Mouse (Mus musculus) heart, adult 8-10 months (tissue): ENCODE results near the gene Rnf216. TPM values are rescaled to one million over a fixed set of nuclear protein-coding genes. Genes with fewer than 3 reads are reported as not detected.

Source experiments
- DNase-seq: peaks from one replicate; pipeline ENCODE4 v3.0.0; 2022; ENCODE audit warnings: low spot score
- total RNA-seq, 4 experiments: library from RNA; stranded (reverse); gene quantifications; 2 replicates each; pipeline ENCODE4 v1.2.4; 2022

Rnf216 gene
- total RNA-seq, 4 experiments from 2014 or later, result 22.2 to 24.3 (median 24.0) TPM

DNA sequence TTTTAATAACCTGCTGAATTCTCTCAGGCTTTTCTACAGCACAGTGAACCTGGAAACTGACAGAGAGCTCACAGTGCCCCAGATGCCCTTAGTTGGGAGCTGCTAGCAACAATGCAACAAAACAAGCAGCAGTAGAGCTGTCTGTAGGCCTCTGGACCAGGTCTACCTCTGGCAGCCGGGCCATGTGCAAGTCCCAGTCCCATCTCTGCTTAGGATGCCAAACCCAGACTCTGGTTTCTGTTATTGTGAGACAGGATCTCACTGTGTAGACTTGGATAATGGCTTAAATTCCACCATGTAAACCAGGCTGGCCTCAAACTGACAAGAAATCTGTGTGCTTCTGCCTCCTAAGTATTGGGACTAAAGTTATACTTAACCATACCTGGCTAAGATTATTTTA lies 11.2 kb downstream of the Rnf216 start:
- no peak for DNase-seq

DNA sequence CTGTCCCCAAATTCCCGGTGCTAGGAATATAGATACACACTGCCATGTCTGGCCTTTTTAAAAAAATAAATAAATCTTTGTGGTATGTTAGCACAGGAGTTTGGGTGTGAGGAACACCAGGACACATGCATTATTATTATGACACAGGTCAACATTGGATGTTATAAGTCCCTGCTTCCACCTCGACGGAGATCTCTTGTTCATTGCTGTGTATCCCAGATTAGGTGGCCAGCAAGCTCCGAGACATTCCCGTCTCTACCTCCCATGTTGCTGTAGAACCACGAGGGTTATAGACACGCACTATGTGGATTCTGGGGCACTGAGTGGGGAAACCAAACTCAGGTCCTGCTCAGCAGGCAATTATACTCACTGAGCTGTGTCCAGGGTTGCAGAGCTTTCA lies 17.5 kb downstream of the Rnf216 start:
- DNase-seq, result no peak

DNA sequence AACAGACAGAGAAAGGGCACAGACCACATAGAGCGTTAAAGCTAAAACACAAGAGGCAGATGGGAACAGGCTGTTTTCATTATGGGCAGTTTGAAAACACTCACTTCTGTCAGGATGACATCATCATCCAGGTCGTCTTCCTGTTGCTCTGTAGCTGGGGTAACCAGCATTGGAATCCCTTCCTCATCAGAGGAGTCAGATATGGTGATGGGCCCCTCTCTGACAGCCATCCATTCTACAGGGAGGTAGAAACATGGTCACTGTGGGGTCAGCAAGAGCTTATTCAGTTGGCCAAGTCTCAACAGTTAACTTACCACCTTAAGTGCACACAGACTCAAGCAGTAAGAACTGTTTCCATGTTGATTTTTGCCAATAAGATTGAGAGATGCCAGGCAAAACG lies 19.9 kb downstream of the Rnf216 start:
- no peak for DNase-seq

DNA sequence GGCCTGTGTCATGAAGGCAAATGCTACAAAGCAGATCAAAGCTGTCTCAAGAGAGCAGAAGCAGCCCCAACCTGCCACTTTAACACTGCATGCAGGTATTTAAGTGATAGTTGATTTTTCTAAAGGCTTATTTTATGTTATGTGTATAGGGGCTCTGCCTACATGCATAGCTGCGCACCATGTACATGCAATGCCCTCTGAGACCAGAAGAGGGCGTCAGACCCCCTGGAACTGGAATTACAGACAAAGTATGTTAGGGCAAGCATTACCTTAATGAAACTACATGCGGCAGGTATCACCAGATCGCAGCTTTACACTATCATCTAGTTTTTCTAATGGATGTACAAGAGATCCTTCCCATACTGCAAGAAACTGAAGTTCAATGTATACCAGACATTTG lies 27.9 kb downstream of the Rnf216 start:
- no peak for DNase-seq

DNA sequence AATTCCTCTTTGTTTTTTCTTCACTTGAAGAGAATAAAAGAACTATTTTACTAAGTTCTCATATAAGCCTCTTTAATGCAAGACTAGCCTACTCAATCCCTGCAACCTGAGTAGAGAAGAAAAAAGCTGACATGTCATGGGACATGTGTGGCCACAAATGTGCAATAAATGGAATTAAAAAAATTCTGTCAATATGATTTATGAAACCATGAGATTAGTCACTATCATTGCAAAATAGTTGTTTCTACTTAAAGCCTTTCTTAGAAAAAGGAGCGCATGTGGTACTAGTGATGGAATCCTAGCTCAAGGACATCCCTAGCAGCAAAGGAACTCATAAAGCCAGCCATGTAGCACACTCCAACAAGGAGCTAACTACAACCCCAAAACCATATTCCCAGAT lies 33.0 kb downstream of the Rnf216 start:
- no peak for DNase-seq

DNA sequence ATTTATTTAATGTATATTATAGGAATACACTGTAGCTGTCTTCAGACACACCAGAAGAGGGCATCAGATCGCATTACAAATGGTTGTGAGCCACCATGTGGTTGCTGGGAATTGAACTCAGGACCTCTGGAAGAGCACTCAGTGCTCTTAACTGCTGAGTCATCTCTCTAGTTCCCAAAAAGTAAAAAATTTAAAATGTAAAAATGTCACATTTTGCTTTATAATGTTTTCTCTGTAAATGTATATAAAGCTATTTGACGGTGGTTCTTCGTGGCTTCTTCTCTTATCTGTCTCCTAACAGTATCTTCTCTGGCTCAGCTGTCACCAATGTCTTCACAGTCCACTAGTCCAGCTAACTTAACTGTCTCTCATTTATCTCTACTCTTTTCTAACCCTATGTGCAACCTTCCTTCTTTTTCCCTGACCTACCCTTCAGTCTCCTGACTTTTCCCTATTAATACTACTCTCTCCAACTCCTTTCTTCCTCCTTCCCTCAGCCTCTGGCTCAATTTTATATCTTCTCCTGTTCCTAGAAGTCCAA lies 36.1 kb downstream of the Rnf216 start:
- no peak for DNase-seq

DNA sequence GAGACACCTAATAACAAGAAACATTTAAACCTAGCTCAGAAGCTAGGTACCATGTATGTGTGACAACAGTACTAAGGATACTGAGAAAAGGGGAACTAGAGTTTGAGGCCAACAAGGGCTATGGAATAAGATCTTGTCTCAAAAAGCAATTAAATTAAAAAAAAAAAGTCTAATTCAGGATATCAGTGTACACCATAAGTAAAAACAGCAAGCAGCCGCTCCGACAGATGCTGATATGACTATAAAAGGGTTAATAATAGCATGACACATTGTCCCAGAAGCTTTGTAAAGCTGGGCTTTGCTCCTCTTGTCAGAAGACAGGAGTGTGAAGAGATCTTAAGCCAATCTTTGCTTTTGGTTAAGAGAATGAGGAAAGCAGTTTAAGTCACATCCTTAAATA lies 36.8 kb downstream of the Rnf216 start:
- DNase-seq, result no peak

DNA sequence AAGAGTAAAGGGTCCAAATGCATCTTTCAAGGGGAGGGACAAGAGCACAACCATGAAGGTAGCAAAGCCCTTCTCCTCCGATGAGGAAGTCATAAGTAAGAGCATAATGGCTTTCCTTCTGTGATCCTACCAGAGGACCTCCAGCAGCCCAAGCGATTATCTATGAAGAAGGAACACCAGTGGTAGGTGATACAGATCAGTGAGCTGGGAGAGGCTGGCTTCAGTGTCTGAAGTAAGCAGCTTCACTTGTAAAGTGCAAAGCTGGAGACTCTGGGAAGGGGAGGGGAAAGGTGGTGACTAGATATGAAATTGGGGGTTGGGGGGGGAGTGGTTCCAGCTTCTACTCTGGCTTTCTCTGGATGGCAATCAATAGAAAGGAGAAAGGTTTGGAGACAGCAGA lies 43.7 kb downstream of the Rnf216 start:
- no peak for DNase-seq

DNA sequence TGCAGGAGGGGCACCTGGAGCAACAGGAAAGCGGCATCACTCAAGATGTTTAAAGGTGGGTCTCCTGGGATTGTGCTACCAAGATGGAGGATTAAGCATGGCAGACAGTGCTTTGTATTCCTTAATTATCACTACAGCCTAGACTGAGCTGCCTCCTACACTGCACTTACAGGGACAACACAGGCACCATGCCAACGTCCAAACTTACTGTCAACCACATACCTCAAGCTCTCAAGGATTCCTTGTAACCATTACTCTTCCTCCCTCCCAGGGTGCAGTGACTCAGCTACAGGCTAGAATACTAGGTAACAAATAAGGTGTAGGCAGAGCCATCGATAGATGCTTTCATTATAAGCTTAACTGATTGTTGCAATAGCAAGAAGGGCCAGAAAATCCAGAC lies 44.4 kb downstream of the Rnf216 start:
- DNase-seq, result no peak

DNA sequence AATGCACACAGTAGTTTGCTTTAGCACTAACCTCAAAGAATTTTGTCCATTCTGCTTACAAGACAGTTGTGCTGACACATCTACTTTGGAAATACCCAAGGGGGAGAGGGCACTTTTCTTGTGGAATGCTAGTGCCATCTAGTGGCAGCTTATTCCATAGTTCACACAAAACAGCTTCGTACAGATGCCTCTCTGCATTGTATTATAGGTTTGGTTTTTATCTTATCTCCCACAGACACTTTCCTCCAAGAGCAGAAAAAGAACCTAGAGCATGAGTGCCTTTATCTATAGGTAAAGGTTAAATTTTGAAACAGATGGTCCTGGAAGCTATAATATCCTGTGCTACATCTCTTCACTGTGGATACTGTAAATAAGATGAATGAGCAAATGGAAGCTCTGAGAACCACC lies 46.2 kb downstream of the Rnf216 start:
- DNase-seq, result peak; percentile 85

DNA sequence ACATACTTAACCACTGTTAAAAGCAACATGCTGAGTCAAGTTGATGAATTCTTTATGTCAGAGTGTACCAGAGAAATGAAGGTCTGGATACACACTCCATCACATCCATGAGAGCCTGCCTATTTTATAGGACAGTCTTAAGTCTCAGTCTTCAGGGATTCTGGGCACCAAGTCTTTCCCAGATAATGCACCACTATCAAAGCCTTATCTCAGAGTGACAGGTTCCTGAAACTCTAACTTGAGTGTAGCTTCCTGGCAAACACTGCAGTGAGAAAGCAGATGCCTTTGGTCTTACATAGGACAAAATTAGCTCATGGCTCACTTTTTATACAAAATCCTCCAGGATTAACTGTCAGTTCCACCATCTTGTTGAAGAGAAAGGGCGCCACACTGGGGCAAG lies 46.7 kb downstream of the Rnf216 start:
- DNase-seq, result no peak

DNA sequence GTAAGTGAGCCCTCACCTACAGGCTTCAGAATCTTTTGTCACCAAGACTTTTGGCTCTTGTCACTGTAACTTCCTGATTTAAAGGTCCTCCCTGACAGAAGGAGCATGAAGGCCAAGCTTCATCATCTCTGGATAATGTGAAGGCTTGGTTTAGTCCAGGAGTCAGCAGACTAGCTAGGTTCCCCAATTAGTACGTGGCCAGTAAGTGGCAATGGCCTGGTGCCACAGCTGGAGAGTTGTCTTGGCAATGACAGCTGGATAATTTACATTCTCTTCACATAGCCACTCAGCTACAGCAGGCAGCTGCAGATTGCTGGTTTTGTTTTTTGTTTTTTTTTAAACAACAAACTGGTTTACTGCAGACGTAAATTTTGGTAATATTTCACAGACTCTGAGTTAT lies 47.6 kb downstream of the Rnf216 start:
- peak; percentile 48 for DNase-seq

DNA sequence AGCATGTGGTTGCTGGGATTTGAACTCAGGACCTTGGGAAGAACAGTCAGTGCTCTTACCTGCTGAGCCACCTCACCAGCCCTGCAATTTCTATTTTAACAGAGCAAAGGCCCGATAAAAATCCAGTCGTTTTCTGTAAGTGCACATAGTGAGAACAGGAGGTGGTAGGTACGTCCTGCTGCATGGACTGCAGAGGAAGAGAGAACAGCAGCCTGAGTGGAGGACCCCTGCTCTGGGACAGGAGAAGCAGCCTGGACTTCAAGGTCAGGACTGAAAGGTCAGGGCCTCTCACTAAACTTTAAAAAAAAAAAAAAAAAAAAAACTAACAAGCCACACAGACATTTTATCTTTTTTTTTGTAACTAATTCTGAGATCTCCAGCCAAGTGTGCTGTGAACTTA lies 50.5 kb downstream of the Rnf216 start:
- DNase-seq, result no peak

DNA sequence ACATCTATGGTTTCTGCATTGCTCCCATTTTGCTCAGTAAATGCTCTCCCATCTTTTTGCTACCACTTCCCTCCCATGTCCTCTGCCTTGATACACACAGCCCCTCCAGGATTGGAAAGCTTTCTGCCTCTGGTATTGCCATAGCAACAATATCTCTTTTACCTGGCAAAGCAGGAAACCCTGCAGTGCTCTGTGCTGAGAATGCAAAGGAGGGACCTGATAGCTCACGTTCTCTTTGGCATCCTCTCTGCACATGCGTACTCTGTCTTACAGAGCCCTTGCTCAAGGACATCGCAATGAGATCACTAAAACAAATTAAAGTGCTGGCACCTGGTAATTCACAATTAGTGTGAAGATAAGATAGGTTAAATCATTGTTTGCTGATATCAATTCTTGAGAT lies 51.3 kb downstream of the Rnf216 start:
- DNase-seq, result no peak

DNA sequence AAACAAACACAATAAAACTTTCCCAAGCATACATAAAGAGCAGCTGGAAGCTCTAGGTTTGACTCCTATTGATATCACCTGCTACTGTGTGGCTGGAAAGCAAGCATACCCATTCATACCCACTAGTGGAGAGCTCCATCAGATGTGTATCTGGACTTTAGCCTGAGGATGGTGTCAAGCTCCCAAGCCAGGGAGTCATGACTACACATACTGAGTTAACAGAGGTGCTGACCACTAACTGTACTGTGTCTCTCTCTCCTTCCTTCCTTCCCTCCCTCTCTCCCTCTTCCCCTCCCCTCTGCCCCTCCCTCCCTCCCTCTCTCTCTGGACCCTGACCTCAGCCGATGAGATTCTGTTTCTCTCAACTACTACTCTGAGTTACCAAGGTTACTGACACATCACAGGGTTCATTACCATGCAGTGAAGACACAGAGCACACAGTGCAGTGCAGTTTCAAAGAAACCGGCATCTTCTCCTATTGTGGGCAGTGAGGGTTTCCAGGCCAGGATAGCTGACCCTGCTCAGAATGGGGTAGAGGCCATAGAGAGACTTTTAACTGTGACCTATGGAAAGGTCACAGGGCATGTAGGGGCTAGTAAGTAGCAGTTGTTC lies 51.9 kb downstream of the Rnf216 start:
- no peak for DNase-seq

DNA sequence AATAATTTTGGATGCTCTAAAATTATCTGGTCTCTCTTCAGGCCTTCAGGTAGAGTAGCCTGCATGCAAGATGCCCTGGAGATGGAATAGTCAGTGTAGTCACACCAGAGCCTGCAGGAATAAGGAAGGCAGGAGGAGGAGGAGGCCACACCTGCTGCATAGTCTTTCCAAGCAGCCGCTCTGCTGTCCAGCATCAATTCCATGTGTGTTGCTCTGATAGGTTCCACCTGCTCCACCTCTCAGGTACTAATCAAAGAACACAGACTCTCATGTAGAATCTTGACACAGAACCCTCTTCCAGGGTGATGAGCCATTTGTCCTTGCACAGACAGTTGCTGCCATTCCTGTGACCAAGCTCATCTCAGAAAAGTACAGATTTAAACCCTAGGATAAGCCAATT lies 52.8 kb downstream of the Rnf216 start:
- no peak for DNase-seq

DNA sequence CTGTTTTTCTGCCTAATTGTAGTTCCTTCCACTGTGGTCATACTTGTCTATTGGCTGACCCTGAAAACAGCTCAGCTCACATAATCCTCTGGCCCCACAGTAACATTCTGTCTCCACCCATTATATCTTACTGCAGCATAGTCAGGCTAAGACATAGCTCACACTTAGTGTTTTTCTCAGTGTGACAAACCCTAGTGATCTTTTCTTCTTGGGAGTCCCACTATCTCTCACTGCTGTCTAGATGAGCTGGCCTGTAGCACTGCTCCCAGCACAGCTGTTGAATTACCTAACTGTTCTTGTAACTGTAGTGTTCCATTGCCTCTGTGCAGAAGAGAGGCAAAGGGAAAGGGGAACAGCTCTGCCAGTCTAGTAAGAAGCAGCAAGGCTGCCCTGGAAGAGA lies 53.6 kb downstream of the Rnf216 start:
- no peak for DNase-seq

DNA sequence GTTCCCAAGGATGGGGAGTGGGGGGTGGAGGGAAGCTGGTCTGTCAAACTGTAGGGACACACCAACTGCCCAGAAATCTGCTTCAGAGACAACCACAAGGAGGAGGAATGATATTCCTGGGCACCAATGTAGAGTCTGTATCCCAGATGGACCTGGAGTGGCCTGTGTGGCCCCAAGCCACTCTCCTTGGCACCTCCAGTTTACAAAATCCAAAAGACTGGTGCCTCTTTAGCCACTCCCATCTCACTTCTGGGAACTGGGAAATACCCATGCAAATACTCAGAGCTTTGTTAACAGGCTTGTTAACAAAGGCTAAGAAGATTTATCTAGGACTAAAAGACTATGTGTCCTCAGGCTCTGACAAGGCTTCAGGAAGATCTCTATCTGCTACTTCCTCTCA lies 54.1 kb downstream of the Rnf216 start:
- no peak for DNase-seq

DNA sequence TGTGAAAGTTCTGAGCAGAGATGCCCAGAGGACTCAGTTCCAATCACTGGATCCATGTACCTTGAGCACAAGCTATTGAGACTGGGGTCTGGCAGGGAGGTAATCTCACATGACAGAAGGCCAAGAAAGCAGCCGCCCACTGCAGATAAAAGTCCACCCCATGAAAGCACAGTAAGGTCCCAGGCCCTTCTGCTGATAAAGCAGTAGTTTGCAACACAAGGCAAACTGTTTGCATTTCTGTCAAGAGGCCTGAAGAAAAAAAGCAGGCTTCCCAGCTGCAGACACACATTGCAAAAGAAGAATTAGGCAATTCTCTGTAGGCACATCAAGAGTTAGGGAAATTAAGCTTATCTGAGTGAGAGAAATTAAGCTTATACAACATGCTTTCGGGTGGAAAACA lies 54.6 kb downstream of the Rnf216 start:
- DNase-seq, result no peak

DNA sequence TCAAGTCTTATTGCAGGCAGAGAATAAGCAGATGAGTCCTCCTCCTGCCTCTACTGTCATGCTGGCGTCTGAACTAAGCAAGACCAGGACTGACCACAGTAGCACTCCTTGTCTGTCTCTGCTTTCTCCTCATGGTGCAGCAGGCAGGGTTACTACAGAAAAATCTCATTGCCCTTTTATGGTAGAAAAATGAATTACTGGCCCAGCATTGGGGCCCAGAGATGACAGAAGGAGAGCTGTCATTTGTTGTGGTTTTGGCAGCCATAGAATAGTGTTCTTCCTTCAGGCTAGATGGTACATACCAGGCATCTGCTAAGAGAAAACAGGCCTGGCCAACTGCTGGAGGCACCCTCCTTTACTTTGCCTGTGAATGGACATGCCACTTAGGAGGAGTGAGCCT lies 55.0 kb downstream of the Rnf216 start:
- DNase-seq, result no peak

DNA sequence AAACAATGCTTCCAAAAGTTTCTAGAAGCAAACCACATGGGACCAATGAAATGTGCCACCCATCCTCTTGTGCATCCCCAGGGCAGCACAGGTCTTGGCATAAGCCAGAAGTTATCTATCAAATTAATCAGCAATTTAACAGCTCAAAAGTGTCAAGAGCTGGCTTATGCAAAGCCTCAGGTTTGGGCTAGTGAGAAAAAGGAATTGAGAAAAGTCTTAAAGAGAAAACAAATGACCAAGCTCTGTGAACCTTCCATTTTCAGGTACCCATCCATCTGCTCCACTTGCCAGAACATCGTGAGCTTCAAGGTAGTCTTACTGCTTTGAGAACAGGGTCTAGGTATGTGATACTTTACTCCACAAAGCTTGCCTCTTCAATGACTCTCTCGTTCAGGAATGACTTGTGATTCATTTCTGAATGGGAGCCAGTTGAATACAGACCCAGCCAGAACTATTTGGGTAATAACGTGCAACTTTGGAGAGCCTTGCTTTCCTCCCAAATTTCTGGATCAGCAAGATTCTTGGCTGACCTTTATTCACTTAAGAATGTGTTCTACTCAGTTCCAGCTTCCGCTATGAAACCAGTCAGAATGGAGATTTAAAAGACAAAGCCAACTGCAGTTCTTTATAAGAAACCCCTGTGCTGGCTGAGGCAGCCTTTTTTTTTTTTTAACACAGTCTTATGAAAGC lies 56.5 kb downstream of the Rnf216 start:
- DNase-seq, result peak; percentile 90

DNA sequence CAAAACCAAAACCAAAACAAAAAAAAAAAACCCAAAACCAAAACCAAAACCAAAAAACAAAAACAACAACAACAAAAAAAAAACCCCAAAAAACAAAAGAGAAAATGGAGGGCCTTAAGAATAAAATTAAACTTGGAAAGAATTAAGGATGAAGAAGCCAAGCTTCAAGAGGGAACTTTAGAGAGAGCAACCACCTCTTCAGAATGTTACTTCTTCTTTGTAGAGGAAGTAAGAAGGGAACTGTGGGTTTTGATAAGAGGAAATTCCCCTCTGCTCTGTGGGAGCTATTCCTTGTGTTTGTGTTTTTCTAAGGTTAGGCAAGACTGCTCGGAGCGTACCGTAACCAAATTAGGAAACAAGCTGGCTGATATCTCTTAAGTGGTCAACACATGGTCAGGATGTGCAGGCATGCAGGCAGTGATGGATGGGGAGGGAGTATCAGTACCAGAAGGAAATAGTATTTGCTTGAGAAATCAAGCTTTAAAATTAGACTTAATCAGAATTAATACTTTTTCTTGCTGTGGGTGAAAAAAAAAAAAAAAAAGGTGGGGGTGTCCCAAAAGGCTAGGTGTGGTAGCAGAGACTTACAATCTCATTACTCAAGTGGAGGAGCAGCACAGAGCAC lies 57.2 kb downstream of the Rnf216 start:
- peak; percentile 76 for DNase-seq

DNA sequence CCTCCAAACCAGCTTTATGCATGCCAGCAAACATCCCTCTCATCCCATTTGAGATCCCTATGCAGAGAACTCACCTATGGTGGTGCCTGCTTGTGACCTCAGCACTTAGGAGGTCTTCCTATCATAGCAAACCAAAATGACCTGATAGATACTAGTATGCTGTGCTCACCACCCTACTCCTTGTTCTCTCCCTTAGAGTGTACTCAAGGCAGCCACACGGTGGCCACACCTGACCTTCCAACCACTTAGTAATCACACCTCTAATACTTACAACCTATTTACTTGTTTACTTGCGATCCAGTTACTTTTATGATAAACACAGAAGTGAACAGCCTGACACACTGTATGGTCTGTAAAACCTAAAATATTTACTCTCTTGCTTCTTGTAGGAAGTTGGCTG lies 58.1 kb downstream of the Rnf216 start:
- no peak for DNase-seq
